Mouse (Mus musculus): ENCODE results near the gene Syngr1. TPM values are rescaled to one million over a fixed set of nuclear protein-coding genes. Genes with fewer than 3 reads are reported as not detected.

The Syngr1 gene
- polyA plus RNA-seq, 1 experiment from 2014 or later = 14.9 TPM

DNA sequence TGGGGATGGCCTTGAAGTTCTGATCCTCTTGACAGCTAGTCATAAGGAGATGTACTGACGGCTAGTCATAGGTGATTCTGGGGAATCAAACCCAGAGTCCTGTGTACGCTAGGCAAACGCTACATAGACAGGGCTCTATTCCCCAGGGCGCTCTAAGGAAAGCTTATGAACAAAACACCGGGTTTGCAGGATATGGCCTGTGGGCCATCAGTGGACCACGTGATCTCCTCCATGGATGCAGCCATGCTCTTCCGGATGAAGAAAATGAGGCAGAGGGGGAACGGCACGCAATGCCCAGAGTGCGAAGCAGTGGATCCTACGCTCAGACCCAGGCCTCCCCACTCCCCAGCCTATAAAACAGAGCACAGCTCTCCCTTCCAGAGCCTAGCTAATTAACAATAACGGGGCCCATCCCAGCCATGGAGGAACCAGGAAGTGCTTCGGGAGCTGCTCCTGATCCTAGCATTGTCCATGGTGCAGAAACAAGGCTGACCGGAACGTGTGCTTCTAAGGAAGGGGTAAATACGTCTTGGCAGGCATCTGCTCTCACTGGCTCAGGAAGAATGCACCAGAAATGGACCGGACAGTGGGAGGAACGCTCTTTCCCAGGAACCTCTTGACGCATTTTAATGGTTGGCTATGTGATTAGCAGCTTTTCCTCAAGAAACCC lies 39.9 kb upstream of the Syngr1 start:
- H3K4me1 ChIP-seq (ENCODE audit: insufficient read depth) = 0 out of 2 replicates have a peak, but pooled peaks cover 2% of the 10 kb centered on the region
- no peak overlapping the region for H3K9ac ChIP-seq
- H3K4me2 ChIP-seq = no peak overlapping the region
- H3K27ac ChIP-seq (ENCODE audit: low read depth) = peak overlapping the region; percentile 58; the same call in 1 of the 2 replicates
- 70% methylated on average over 19 of the region's 19 CpGs for WGBS
- DNase-seq = peak; percentile 62
- H3K9me3 ChIP-seq (ENCODE audit: low read depth, low read length) = no peaks in the 10 kb centered on the region
- TF ChIP-seq CTCF (IDR thresholded peaks at IDR 0.05; ENCODE audit: low read depth) = no peak
- peak; percentile 25; the same call in 1 of the 2 replicates for ATAC-seq (ENCODE audit: insufficient read depth)
- H3K36me3 ChIP-seq (ENCODE audit: insufficient read depth) = no peaks in the 10 kb centered on the region
- no peak overlapping the region for H3K4me3 ChIP-seq (ENCODE audit: low read depth, low read length)
- no peaks in the 10 kb centered on the region for H3K27me3 ChIP-seq (ENCODE audit: insufficient read depth, low read length)

GRCm38 (mm10) chr15:80051782-80052181 lies 39.4 kb upstream of the Syngr1 start:
- whole genome bisulfite sequencing = 73% methylated on average over 9 of the region's 9 CpGs
- Histone ChIP-seq H3K4me3 (ENCODE audit: low read depth, low read length) (no peak overlapping the region), H3K4me2 (no peak overlapping the region), H3K27me3 (ENCODE audit: insufficient read depth, low read length) (no peaks in the 10 kb centered on the region), H3K4me1 (ENCODE audit: insufficient read depth) (0 out of 2 replicates have a peak, but pooled peaks cover 2% of the 10 kb centered on the region), H3K36me3 (ENCODE audit: insufficient read depth) (no peaks in the 10 kb centered on the region), H3K27ac (ENCODE audit: low read depth) (peak overlapping the region; percentile 58; the same call in 1 of the 2 replicates), H3K9me3 (ENCODE audit: low read depth, low read length) (no peaks in the 10 kb centered on the region), H3K9ac (no peak overlapping the region)
- TF ChIP-seq CTCF (IDR thresholded peaks at IDR 0.05; ENCODE audit: low read depth) = no peak
- no peak for ATAC-seq (ENCODE audit: insufficient read depth)
- peak; percentile 42 for DNase-seq

- H3K27ac ChIP-seq (ENCODE audit: low read depth) = no peak overlapping the region
Observed at GRCm38 (mm10) chr15:80053381-80054033, 37.6 kb upstream of the Syngr1 start.

GRCm38 (mm10) chr15:80054034-80054710 lies 37.0 kb upstream of the Syngr1 start:
- ATAC-seq (ENCODE audit: insufficient read depth) (no peak), DNase-seq (no peak)
- no peak overlapping the region for H3K27ac ChIP-seq (ENCODE audit: low read depth)
- H3K4me2 ChIP-seq = no peak overlapping the region
- H3K4me1 ChIP-seq (ENCODE audit: insufficient read depth) = 0 out of 2 replicates have a peak, but pooled peaks cover 2% of the 10 kb centered on the region
- no peak for TF ChIP-seq CTCF (IDR thresholded peaks at IDR 0.05; ENCODE audit: low read depth)
- no peaks in the 10 kb centered on the region for H3K36me3 ChIP-seq (ENCODE audit: insufficient read depth)
- H3K9me3 ChIP-seq (ENCODE audit: low read depth, low read length) = no peaks in the 10 kb centered on the region
- H3K9ac ChIP-seq = no peak overlapping the region
- no peaks in the 10 kb centered on the region for H3K27me3 ChIP-seq (ENCODE audit: insufficient read depth, low read length)
- no peak overlapping the region for H3K4me3 ChIP-seq (ENCODE audit: low read depth, low read length)
- 73% methylated on average over 7 of the region's 7 CpGs for WGBS

More at GRCm38 (mm10) chr15:80053381-80054033, 37.6 kb upstream of the Syngr1 start:
- DNase-seq = peak; percentile 60
- Histone ChIP-seq H3K4me2 (no peak overlapping the region), H3K27me3 (ENCODE audit: insufficient read depth, low read length) (no peaks in the 10 kb centered on the region), H3K4me3 (ENCODE audit: low read depth, low read length) (no peak overlapping the region), H3K9me3 (ENCODE audit: low read depth, low read length) (no peaks in the 10 kb centered on the region), H3K9ac (no peak overlapping the region), H3K4me1 (ENCODE audit: insufficient read depth) (0 out of 2 replicates have a peak, but pooled peaks cover 2% of the 10 kb centered on the region), H3K36me3 (ENCODE audit: insufficient read depth) (no peaks in the 10 kb centered on the region)
- no peak; the same call in 1 of the 2 replicates for TF ChIP-seq CTCF (IDR thresholded peaks at IDR 0.05; ENCODE audit: low read depth)
- ATAC-seq (ENCODE audit: insufficient read depth) = no peak
- 71% methylated on average over 8 of the region's 8 CpGs for WGBS

- no peak for DNase-seq
- Histone ChIP-seq H3K4me1 (ENCODE audit: insufficient read depth) (0 out of 2 replicates have a peak, but pooled peaks cover 2% of the 10 kb centered on the region), H3K36me3 (ENCODE audit: insufficient read depth) (no peaks in the 10 kb centered on the region), H3K27me3 (ENCODE audit: insufficient read depth, low read length) (no peaks in the 10 kb centered on the region), H3K9ac (no peak overlapping the region), H3K27ac (ENCODE audit: low read depth) (no peak overlapping the region), H3K9me3 (ENCODE audit: low read depth, low read length) (no peaks in the 10 kb centered on the region), H3K4me2 (no peak overlapping the region), H3K4me3 (ENCODE audit: low read depth, low read length) (no peak overlapping the region)
- no peak for ATAC-seq (ENCODE audit: insufficient read depth)
- no peak for TF ChIP-seq CTCF (IDR thresholded peaks at IDR 0.05; ENCODE audit: low read depth)
- WGBS = 89% methylated on average over 7 of the region's 7 CpGs
Observed at GRCm38 (mm10) chr15:80058151-80058550, 33.0 kb upstream of the Syngr1 start.

- no peak overlapping the region for H3K27ac ChIP-seq (ENCODE audit: low read depth)
- no peak for ATAC-seq (ENCODE audit: insufficient read depth)
- H3K36me3 ChIP-seq (ENCODE audit: insufficient read depth) = no peaks in the 10 kb centered on the region
- H3K9ac ChIP-seq = no peak overlapping the region
- H3K4me3 ChIP-seq (ENCODE audit: low read depth, low read length) = no peak overlapping the region
- DNase-seq = no peak
- no peaks in the 10 kb centered on the region for H3K27me3 ChIP-seq (ENCODE audit: insufficient read depth, low read length)
- 42% methylated on average over 7 of the region's 7 CpGs for WGBS
- no peaks in the 10 kb centered on the region for H3K4me1 ChIP-seq (ENCODE audit: insufficient read depth)
- H3K4me2 ChIP-seq = no peak overlapping the region
- H3K9me3 ChIP-seq (ENCODE audit: low read depth, low read length) = no peaks in the 10 kb centered on the region
- TF ChIP-seq CTCF (IDR thresholded peaks at IDR 0.05; ENCODE audit: low read depth) = no peak
Observed at GRCm38 (mm10) chr15:80059606-80060005, 31.5 kb upstream of the Syngr1 start.

Measured in lung, embryonic 14.5 days (tissue).